Mouse (Mus musculus) spleen, adult 2 months (tissue): ENCODE results near the gene Bod1.

Experiments used
- CTCF ChIP-seq: fragments of 200-500 bp; IDR thresholded peaks from 2 replicates; pipeline ENCODE4 v1.5.1; 2011; ENCODE audit warnings: mild to moderate bottlenecking, inconsistent platforms; ENCODE audit not compliant: insufficient read depth, insufficient read length, insufficient replicate concordance; ENCODE audit errors: extremely low read depth
- POLR2A ChIP-seq: fragments of 200-500 bp; IDR thresholded peaks from 2 replicates; pipeline ENCODE4 v1.6.1; 2011; ENCODE audit warnings: low read depth, low read length, inconsistent platforms

DNA sequence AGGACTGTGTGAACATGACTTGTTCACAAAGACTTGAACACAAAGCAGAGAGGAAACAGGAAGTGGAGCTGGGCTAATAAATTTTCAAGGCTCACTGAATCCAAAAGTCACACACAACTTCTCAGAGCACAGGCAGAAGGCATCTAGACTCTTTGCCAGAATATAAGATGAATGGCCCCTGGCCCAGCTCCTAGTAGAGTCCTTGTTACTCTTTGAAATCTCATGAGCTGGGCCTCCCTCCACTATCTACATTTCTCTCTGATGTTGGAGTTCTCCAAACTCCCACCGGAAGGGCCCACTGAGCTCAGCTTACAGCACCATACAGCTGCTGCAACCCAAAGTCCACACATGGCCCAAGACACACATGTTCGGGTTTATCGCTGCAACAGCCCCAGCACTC, 30.2 kb upstream of the Bod1 start:
- TF ChIP-seq POLR2A (no peak), CTCF (no peak)
